Mouse (Mus musculus) kidney, embryonic 16.5 days (tissue): ENCODE measurements at regions not wholly inside any gene's neighbourhood (a gene's known extent, or its start where the extent isn't known, plus 50 kb on each side); places are given as distances from the start of the nearest gene placed in this dataset.

Source experiments
- ATAC-seq: fragments of 200-750 bp; cut with Nextera tagmentation; 2 replicates; pipeline ENCODE4 v1.8.0; 2017; ENCODE audit warnings: moderate TSS enrichment; ENCODE audit not compliant: low FRiP score, low TSS enrichment
- H3K27ac ChIP-seq: fragments of 300-500 bp; sonication (generic); 2 replicates; pipeline ENCODE4 v1.5.1; 2014; ENCODE audit warnings: low read length
- H3K27me3 ChIP-seq: fragments of 300-500 bp; sonication (generic); 2 replicates; pipeline ENCODE4 v1.6.1; 2014; ENCODE audit warnings: low read length, control low read depth, mixed read lengths; ENCODE audit not compliant: insufficient read depth
- H3K36me3 ChIP-seq: fragments of 300-500 bp; sonication (generic); 2 replicates; pipeline ENCODE4 v1.6.1; 2014; ENCODE audit warnings: low read length, control low read depth, mixed read lengths; ENCODE audit not compliant: insufficient read depth
- H3K4me1 ChIP-seq: fragments of 300-500 bp; sonication (generic); 2 replicates; pipeline ENCODE4 v1.6.1; 2014; ENCODE audit warnings: low read length, control low read depth, mixed read lengths; ENCODE audit not compliant: insufficient read depth
- H3K4me2 ChIP-seq: fragments of 300-500 bp; sonication (generic); replicated peaks from 2 replicates; pipeline ENCODE4 v1.6.1; 2014; ENCODE audit warnings: low read depth, low read length
- H3K4me3 ChIP-seq: fragments of 300-500 bp; sonication (generic); 2 replicates; pipeline ENCODE4 v1.5.1; 2014; ENCODE audit warnings: mild to moderate bottlenecking, low read length
- H3K9ac ChIP-seq: fragments of 300-500 bp; sonication (generic); replicated peaks from 2 replicates; pipeline ENCODE4 v1.6.1; 2014; ENCODE audit warnings: low read length
- H3K9me3 ChIP-seq: fragments of 300-500 bp; sonication (generic); 2 replicates; pipeline ENCODE4 v1.6.1; 2016; ENCODE audit warnings: low read length, control low read depth
- WGBS: fragments of 180-500 bp; shearing (Covaris S2); extraction: QIAGEN DNeasy Blood & Tissue Kit; methylation state at CpG from one replicate; pipeline ENCODE4 v1.1.7; 2014; 5-methylcytosine and 5-hydroxymethylcytosine counted together

GRCm38 (mm10) chr11:112860797-112861196 is 78.8 kb downstream of the Sox9 start:
- Histone ChIP-seq H3K4me2 (no peak overlapping the region), H3K36me3 (no peaks in the 10 kb centered on the region), H3K27ac (no peak overlapping the region), H3K4me1 (peaks cover 5% of the 10 kb centered on the region; the same call in 1 of the 2 replicates), H3K4me3 (no peak overlapping the region), H3K9me3 (peaks cover 4% of the 10 kb centered on the region; the same call in 1 of the 2 replicates), H3K27me3 (0 out of 2 replicates have a peak, but pooled peaks cover 3% of the 10 kb centered on the region), H3K9ac (no peak overlapping the region)
- ATAC-seq, result no peak
- WGBS, result 28% methylated on average over 11 of the region's 11 CpGs

- Histone ChIP-seq H3K9me3 (peaks cover 4% of the 10 kb centered on the region; the same call in 1 of the 2 replicates), H3K4me2 (no peak overlapping the region), H3K27ac (no peak overlapping the region), H3K27me3 (0 out of 2 replicates have a peak, but pooled peaks cover 3% of the 10 kb centered on the region), H3K4me1 (peaks cover 5% of the 10 kb centered on the region; the same call in 1 of the 2 replicates), H3K36me3 (no peaks in the 10 kb centered on the region), H3K4me3 (no peak overlapping the region), H3K9ac (no peak overlapping the region)
- 82% methylated on average over 5 of the region's 5 CpGs for WGBS
- no peak for ATAC-seq
Observed at GRCm38 (mm10) chr11:112861233-112861632, 79.2 kb downstream of the Sox9 start.

- Histone ChIP-seq H3K9ac (no peak overlapping the region), H3K27ac (no peak overlapping the region), H3K9me3 (no peaks in the 10 kb centered on the region), H3K36me3 (no peaks in the 10 kb centered on the region), H3K4me3 (no peak overlapping the region), H3K4me1 (peaks cover 15% of the 10 kb centered on the region), H3K27me3 (0 out of 2 replicates have a peak, but pooled peaks cover 3% of the 10 kb centered on the region), H3K4me2 (no peak overlapping the region)
- WGBS, result 86% methylated on average over 9 of the region's 9 CpGs
- ATAC-seq, result no peak
Observed at GRCm38 (mm10) chr11:112865836-112866235, 83.8 kb downstream of the Sox9 start.

- H3K4me3 ChIP-seq, result no peak overlapping the region
- 0 out of 2 replicates have a peak, but pooled peaks cover 3% of the 10 kb centered on the region for H3K27me3 ChIP-seq
- no peak overlapping the region for H3K4me2 ChIP-seq
- H3K27ac ChIP-seq, result no peak overlapping the region
- no peaks in the 10 kb centered on the region for H3K36me3 ChIP-seq
- no peak for ATAC-seq
- no peak overlapping the region for H3K9ac ChIP-seq
- no peaks in the 10 kb centered on the region for H3K9me3 ChIP-seq
- peaks cover 35% of the 10 kb centered on the region for H3K4me1 ChIP-seq
- whole genome bisulfite sequencing, result 28% methylated on average over 5 of the region's 5 CpGs
Observed at GRCm38 (mm10) chr11:112869571-112869970, 87.5 kb downstream of the Sox9 start.

GRCm38 (mm10) chr11:112870201-112871035 is 88.4 kb downstream of the Sox9 start:
- H3K27ac ChIP-seq, result no peak overlapping the region
- H3K4me1 ChIP-seq, result peaks cover 40% of the 10 kb centered on the region
- H3K4me3 ChIP-seq, result peak overlapping the region; percentile 18; the same call in 1 of the 2 replicates
- H3K36me3 ChIP-seq, result no peaks in the 10 kb centered on the region
- H3K4me2 ChIP-seq, result peak overlapping the region; percentile 49
- peak; percentile 40; the same call in 1 of the 2 replicates for ATAC-seq
- 3% methylated on average over 17 of the region's 17 CpGs for WGBS
- no peaks in the 10 kb centered on the region for H3K9me3 ChIP-seq
- no peaks in the 10 kb centered on the region for H3K27me3 ChIP-seq
- no peak overlapping the region for H3K9ac ChIP-seq

- Histone ChIP-seq H3K4me3 (no peak overlapping the region), H3K27ac (peak overlapping the region; percentile 60), H3K36me3 (no peaks in the 10 kb centered on the region), H3K4me1 (peaks cover 40% of the 10 kb centered on the region), H3K9ac (no peak overlapping the region), H3K9me3 (no peaks in the 10 kb centered on the region), H3K27me3 (no peaks in the 10 kb centered on the region), H3K4me2 (no peak overlapping the region)
- no peak; the same call in 1 of the 2 replicates for ATAC-seq
- 51% methylated on average over 11 of the region's 11 CpGs for WGBS
Observed at GRCm38 (mm10) chr11:112872677-112873367, 90.8 kb downstream of the Sox9 start.

- WGBS, result 47% methylated on average over 11 of the region's 11 CpGs
- Histone ChIP-seq H3K9me3 (no peaks in the 10 kb centered on the region), H3K9ac (no peak overlapping the region), H3K27ac (peak overlapping the region; percentile 60), H3K27me3 (no peaks in the 10 kb centered on the region), H3K4me1 (peaks cover 40% of the 10 kb centered on the region), H3K4me2 (peak overlapping the region; percentile 26; the same call in 1 of the 2 replicates), H3K36me3 (no peaks in the 10 kb centered on the region), H3K4me3 (no peak overlapping the region)
- ATAC-seq, result peak; percentile 79
Observed at GRCm38 (mm10) chr11:112874239-112874638, 92.2 kb downstream of the Sox9 start.

GRCm38 (mm10) chr11:112876226-112876625 is 94.2 kb downstream of the Sox9 start:
- no peak overlapping the region for H3K4me3 ChIP-seq
- H3K9me3 ChIP-seq, result no peaks in the 10 kb centered on the region
- ATAC-seq, result no peak
- WGBS, result 59% methylated on average over 8 of the region's 8 CpGs
- H3K36me3 ChIP-seq, result no peaks in the 10 kb centered on the region
- H3K27me3 ChIP-seq, result no peaks in the 10 kb centered on the region
- H3K9ac ChIP-seq, result no peak overlapping the region
- H3K27ac ChIP-seq, result no peak overlapping the region
- H3K4me2 ChIP-seq, result no peak overlapping the region
- H3K4me1 ChIP-seq, result peaks cover 27% of the 10 kb centered on the region

GRCm38 (mm10) chr11:112878436-112878835 is 96.4 kb downstream of the Sox9 start:
- Histone ChIP-seq H3K4me1 (peaks cover 15% of the 10 kb centered on the region), H3K9me3 (no peaks in the 10 kb centered on the region), H3K36me3 (no peaks in the 10 kb centered on the region), H3K4me2 (no peak overlapping the region), H3K27me3 (no peaks in the 10 kb centered on the region), H3K4me3 (no peak overlapping the region), H3K27ac (no peak overlapping the region), H3K9ac (no peak overlapping the region)
- no peak for ATAC-seq
